Mouse (Mus musculus): ENCODE data around the gene Ltbp2. TPM values are rescaled to one million over a fixed set of nuclear protein-coding genes. Genes with fewer than 3 reads are reported as not detected.

The Ltbp2 gene
- polyA plus RNA-seq, 1 experiment from 2014 or later = 2.7 TPM

DNA sequence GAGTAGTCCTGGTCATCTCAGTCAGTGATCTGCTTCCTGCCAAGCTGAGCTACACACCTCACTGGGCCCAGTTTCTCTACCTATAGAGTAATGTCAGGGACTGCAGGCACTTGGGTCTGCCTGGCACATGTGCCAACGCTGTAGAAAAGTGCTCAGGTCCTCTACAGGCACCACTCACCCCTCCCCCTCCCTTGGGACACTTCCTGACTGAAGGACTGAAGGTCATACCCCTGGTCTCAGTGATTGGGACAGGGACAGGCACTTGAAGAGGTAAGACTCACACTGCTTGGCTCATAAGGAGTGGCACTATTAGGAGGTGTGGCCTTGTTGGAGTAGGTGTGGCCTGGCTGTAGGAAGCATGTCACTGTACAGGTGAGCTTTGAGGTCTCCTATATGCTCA, 65.5 kb downstream of the Ltbp2 start:
- no peak overlapping the region for H3K4me3 ChIP-seq
- no peak overlapping the region for H3K4me2 ChIP-seq (replicated peaks)
- peaks cover 9% of the 10 kb centered on the region for H3K4me1 ChIP-seq
- WGBS = 67% methylated on average over 1 of the region's 1 CpGs
- H3K36me3 ChIP-seq = no peaks in the 10 kb centered on the region
- ATAC-seq (ENCODE audit: low FRiP score, low read depth) = no peak
- no peak overlapping the region for H3K9ac ChIP-seq
- H3K27me3 ChIP-seq = peaks cover 3% of the 10 kb centered on the region
- no peak overlapping the region for H3K27ac ChIP-seq
- H3K9me3 ChIP-seq = no peaks in the 10 kb centered on the region

DNA sequence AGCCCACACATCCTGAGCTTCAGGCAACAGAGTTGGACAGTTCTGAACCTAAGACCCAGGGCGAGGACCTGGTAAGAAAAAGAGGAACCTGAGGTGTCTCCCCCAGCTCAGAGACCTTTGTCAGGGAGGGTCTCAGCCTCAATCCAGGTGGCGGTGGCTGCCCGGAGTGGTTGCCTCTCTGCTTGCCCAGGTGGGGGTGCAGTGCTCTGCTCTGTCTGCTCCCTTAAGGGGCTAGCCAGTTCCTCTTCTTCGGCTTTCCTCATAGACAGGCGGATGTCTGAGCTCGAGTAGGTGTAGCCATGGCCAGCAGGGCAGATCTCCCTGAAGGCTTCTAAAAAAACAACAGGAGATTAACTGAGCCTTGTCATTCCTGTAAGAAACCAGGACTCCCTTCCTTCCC, 67.3 kb downstream of the Ltbp2 start:
- Histone ChIP-seq H3K4me3 (no peak overlapping the region), H3K27ac (no peak overlapping the region), H3K9ac (no peak overlapping the region), H3K4me1 (peaks cover 18% of the 10 kb centered on the region), H3K4me2 (replicated peaks) (no peak overlapping the region), H3K27me3 (no peaks in the 10 kb centered on the region), H3K36me3 (no peaks in the 10 kb centered on the region), H3K9me3 (no peaks in the 10 kb centered on the region)
- ATAC-seq (ENCODE audit: low FRiP score, low read depth) = no peak
- 77% methylated on average over 6 of the region's 6 CpGs for WGBS

DNA sequence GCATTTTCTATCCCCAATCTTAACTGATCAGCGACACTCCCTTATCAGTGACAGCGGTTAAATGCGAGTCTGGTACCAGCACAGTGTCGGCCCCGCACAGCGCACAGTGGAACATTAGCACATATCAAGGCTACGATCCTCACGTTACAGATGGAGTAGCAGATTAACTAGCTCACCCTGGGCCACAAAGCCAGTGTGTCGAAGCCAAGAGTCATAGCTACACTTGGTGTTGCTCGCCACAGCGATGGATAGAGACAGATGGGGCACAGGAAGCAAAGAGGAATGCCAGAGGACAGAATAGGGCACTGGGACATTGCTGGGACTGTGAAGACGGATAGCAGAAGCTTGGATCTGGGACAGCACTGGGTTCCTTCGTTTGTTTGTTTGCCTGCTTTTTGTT, 69.0 kb downstream of the Ltbp2 start:
- no peaks in the 10 kb centered on the region for H3K36me3 ChIP-seq
- no peak for ATAC-seq (ENCODE audit: low FRiP score, low read depth)
- WGBS = 80% methylated on average over 13 of the region's 13 CpGs

DNA sequence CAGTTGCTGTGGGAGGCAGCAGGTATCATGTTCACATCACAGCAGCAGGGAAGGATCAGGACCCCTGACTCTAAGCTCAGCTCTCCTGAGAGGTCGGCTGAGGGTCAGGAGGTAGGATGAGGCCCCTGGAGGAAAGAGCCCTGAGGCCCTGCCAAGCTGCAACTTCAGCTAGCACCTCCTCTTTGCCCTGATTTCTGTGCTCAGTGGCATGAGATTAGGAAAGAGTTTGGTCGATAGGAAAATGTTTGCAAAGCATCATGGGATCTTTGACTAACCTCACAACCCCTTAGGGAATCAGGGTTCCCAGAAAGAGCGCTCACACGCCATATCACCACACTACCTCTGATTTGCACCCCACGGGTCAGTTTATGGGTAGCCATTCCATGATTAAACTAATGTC, 69.6 kb downstream of the Ltbp2 start:
- no peak overlapping the region for H3K4me3 ChIP-seq
- no peaks in the 10 kb centered on the region for H3K9me3 ChIP-seq
- WGBS = 57% methylated on average over 5 of the region's 5 CpGs
- ATAC-seq (ENCODE audit: low FRiP score, low read depth) = no peak
- H3K36me3 ChIP-seq = no peaks in the 10 kb centered on the region
- no peak overlapping the region for H3K9ac ChIP-seq
- H3K27me3 ChIP-seq = no peaks in the 10 kb centered on the region
- no peak overlapping the region for H3K4me2 ChIP-seq (replicated peaks)
- no peak overlapping the region for H3K27ac ChIP-seq
- peaks cover 18% of the 10 kb centered on the region for H3K4me1 ChIP-seq

More for the DNA sequence above, 69.0 kb downstream of the Ltbp2 start:
- no peaks in the 10 kb centered on the region for H3K27me3 ChIP-seq
- no peaks in the 10 kb centered on the region for H3K9me3 ChIP-seq
- peaks cover 18% of the 10 kb centered on the region for H3K4me1 ChIP-seq
- H3K27ac ChIP-seq = no peak overlapping the region
- no peak overlapping the region for H3K4me2 ChIP-seq (replicated peaks)
- H3K9ac ChIP-seq = no peak overlapping the region
- no peak overlapping the region for H3K4me3 ChIP-seq

DNA sequence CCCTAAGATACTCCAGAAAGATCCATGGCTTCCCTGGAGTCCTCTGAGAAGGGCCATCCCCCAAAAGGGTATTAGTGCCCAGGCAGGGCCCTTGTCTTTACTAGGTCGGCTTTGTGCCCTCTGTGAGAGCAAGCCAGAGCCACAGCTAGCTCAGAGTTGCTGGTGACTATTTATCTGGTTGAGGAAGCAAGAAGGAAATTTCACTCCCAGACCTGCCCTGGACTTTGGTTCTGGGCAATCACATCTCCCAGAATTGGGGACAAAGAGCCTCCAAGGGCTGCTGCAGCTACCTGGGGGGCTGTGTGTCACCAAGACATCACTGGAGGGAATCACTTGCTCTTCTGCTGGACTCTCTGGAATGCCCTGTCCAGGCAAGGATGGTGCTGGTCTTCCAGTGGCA, 70.3 kb downstream of the Ltbp2 start:
- Histone ChIP-seq H3K27me3 (no peaks in the 10 kb centered on the region), H3K4me2 (replicated peaks) (no peak overlapping the region), H3K9me3 (no peaks in the 10 kb centered on the region), H3K27ac (no peak overlapping the region), H3K36me3 (no peaks in the 10 kb centered on the region), H3K4me3 (no peak overlapping the region), H3K4me1 (peaks cover 18% of the 10 kb centered on the region), H3K9ac (no peak overlapping the region)
- 84% methylated on average over 1 of the region's 1 CpGs for WGBS
- ATAC-seq (ENCODE audit: low FRiP score, low read depth) = no peak

DNA sequence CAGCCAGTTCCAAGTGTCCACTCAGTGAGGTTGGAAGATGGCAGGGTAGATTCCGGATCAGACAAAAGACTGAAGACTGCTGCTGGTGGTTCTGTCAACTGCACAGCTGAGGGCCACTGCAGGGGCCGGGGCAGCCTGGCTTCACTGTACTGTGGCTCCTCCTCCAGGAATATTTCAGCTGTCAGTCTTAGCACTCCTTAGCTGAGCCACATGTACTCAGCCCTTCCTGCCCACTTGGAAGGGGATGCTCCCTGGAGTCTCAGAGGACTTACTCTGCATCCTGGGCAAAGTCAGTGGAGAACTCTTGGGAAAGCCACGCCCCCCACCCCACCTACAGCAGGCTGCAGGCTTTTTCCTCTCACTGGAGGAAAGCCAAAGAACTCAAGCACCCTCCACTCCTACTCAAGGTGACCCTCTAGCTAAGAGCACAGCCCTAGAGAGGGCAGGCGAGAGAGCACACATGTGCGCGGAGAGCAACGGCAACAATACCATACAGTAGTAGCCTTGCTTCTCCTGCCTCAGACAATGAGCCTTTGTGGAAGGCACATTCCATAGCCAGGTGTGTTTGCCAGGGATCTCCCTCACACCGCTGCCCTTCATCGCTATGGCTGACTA, 71.0 kb downstream of the Ltbp2 start:
- H3K4me1 ChIP-seq = peaks cover 21% of the 10 kb centered on the region
- 71% methylated on average over 9 of the region's 9 CpGs for WGBS
- no peak overlapping the region for H3K27ac ChIP-seq
- H3K9me3 ChIP-seq = no peaks in the 10 kb centered on the region
- peak; percentile 59; the same call in 1 of the 2 replicates for ATAC-seq (ENCODE audit: low FRiP score, low read depth)
- H3K27me3 ChIP-seq = 0 out of 2 replicates have a peak, but pooled peaks cover 1% of the 10 kb centered on the region
- H3K4me3 ChIP-seq = no peak overlapping the region
- no peak overlapping the region for H3K4me2 ChIP-seq (replicated peaks)
- H3K36me3 ChIP-seq = no peaks in the 10 kb centered on the region
- H3K9ac ChIP-seq = no peak overlapping the region

DNA sequence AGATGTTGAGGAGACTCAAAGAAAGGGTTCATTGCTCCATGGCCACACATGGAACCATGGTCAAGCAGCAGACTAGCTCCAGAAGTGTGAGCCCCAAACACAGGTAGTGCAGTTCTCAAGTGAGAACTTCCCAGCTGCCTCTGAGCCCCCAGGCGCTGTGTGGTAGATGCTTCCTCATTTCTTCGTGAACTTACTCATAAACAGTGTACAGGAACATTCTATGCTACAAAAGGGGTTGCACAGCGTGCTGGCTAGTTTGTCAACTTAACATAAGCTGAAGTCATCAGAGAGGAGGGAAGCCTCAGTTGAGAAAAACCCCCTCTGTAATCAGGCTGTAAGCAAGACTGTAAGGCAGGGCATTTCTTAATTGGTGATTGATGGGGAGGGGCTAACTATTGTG, 73.7 kb downstream of the Ltbp2 start:
- Histone ChIP-seq H3K27ac (no peak overlapping the region), H3K4me3 (no peak overlapping the region), H3K9me3 (no peaks in the 10 kb centered on the region), H3K4me1 (peaks cover 22% of the 10 kb centered on the region), H3K9ac (no peak overlapping the region), H3K4me2 (replicated peaks) (no peak overlapping the region), H3K27me3 (0 out of 2 replicates have a peak, but pooled peaks cover 4% of the 10 kb centered on the region), H3K36me3 (no peaks in the 10 kb centered on the region)
- 86% methylated on average over 3 of the region's 3 CpGs for WGBS
- no peak for ATAC-seq (ENCODE audit: low FRiP score, low read depth)

DNA sequence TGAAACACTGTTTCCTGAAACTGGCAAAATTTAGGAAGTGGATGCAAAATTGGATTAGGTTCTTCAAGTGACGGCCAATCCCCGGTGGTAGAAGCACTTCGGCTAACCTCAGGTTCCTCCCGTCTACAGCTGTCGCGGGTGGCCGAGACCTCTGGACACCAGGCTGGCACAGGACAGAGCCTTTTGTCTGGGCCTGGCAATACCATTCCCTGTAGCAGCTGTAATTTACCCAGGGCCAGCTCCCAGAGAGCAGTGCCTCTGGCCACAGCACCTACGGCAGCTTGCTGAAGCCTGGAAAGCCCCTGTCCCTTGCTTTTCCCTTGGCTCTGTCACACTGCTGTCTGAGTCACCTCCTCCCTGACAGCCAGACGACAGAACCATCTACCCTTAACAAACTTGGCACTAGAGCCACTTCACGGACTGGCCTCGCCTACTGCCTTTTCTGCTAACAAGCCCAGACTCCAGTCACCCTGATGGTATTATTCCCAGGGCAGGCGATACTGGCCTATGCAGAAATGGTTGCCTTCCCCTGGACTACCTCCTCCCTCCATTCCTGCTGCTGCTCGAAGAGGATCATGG, 74.7 kb downstream of the Ltbp2 start:
- Histone ChIP-seq H3K27ac (no peak overlapping the region), H3K4me3 (no peak overlapping the region), H3K4me2 (replicated peaks) (no peak overlapping the region), H3K9me3 (no peaks in the 10 kb centered on the region), H3K4me1 (peaks cover 20% of the 10 kb centered on the region), H3K27me3 (0 out of 2 replicates have a peak, but pooled peaks cover 4% of the 10 kb centered on the region), H3K9ac (no peak overlapping the region), H3K36me3 (no peaks in the 10 kb centered on the region)
- no peak for ATAC-seq (ENCODE audit: low FRiP score, low read depth)
- WGBS = 80% methylated on average over 13 of the region's 13 CpGs

DNA sequence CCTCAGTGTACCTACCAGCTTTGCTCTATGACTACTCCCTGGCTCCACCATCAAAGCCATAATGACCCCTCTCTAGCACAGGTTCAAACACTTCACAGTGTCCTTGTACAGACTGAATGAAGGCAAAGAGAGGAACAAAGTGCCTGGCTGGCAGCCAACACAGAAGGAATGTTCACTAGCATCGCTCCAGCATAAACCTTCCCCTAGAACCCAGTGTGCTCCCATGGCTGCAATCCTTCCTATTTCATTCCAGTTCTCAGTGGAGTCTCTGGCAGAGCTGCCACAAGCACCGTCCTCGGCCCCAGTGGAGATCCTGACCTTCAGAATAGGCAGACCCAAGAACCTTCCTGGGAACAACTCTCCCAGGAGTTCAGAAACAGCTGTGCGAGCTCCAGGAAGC, 75.9 kb downstream of the Ltbp2 start:
- Histone ChIP-seq H3K27ac (no peak overlapping the region), H3K36me3 (no peaks in the 10 kb centered on the region), H3K27me3 (0 out of 2 replicates have a peak, but pooled peaks cover 4% of the 10 kb centered on the region), H3K4me3 (no peak overlapping the region), H3K4me2 (replicated peaks) (no peak overlapping the region), H3K4me1 (peaks cover 10% of the 10 kb centered on the region), H3K9me3 (no peaks in the 10 kb centered on the region), H3K9ac (no peak overlapping the region)
- no peak for ATAC-seq (ENCODE audit: low FRiP score, low read depth)
- WGBS = 68% methylated on average over 4 of the region's 4 CpGs

DNA sequence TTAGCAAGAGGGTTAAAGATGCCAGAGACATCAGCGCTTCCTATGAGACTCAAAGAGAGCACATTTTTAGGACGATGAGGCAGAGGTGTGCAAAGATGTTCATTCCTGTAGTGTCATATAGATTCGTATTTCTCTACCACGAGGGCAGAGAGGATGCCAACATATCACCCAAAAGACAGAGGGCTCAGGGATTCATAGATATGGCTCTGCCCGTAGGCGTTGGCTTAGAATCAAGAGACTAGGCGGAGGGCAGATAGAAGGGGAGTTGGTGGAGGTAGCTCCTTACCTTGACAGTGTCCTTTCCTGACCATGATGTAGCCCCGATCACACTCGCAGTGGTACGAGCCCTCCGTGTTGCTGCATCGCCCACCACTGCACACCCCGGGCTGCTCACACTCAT, 77.2 kb downstream of the Ltbp2 start:
- H3K36me3 ChIP-seq = no peaks in the 10 kb centered on the region
- 0 out of 2 replicates have a peak, but pooled peaks cover 4% of the 10 kb centered on the region for H3K27me3 ChIP-seq
- ATAC-seq (ENCODE audit: low FRiP score, low read depth) = no peak
- 92% methylated on average over 13 of the region's 13 CpGs for WGBS
- H3K4me2 ChIP-seq (replicated peaks) = no peak overlapping the region
- H3K9ac ChIP-seq = no peak overlapping the region
- no peak overlapping the region for H3K27ac ChIP-seq
- no peak overlapping the region for H3K4me3 ChIP-seq
- peaks cover 4% of the 10 kb centered on the region for H3K4me1 ChIP-seq
- no peaks in the 10 kb centered on the region for H3K9me3 ChIP-seq

DNA sequence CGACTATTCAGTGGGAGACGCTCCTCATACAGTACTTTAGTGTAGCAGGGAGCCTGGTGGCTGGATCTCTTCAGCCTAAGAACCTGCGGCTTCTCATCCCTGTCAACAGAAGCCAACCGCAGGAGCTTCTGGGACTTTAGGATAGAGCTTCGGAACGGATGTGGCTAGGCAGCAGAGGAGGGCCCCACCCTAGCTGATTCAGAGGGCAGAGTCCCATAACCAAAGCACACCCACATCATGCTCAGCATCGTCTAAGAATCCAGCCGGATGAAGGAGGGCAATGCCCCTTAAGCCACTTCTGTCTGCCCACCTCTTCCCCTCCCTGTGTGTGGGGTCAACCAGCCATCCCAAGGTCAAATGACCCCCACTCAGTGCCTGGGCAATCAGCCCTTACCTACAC, 81.7 kb downstream of the Ltbp2 start:
- ATAC-seq (ENCODE audit: low FRiP score, low read depth) = no peak
- no peak overlapping the region for H3K4me3 ChIP-seq
- no peaks in the 10 kb centered on the region for H3K9me3 ChIP-seq
- no peak overlapping the region for H3K9ac ChIP-seq
- no peak overlapping the region for H3K27ac ChIP-seq
- H3K4me2 ChIP-seq (replicated peaks) = no peak overlapping the region
- H3K27me3 ChIP-seq = no peaks in the 10 kb centered on the region
- WGBS = 87% methylated on average over 8 of the region's 8 CpGs
- no peaks in the 10 kb centered on the region for H3K36me3 ChIP-seq
- H3K4me1 ChIP-seq = 0 out of 2 replicates have a peak, but pooled peaks cover 6% of the 10 kb centered on the region

DNA sequence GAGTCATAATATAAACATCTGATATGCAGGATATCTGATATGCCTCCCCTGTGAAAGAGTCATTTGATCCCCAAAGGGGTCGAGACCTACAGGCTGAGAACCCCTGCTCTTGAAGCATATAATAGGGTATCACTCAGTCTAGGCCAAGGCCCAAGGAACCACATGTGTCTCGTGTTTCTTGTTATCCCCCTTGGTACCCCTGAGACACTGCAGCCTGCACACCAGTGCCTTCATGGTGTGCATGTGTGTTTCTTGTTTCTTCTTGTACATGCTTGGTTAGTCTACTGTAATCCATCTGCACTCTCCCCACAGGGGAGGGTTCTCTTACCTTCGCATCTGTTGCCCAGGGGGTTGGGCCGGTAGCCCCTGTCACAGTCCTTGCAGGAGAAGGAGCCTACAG, 83.7 kb downstream of the Ltbp2 start:
- H3K27me3 ChIP-seq = no peaks in the 10 kb centered on the region
- H3K4me1 ChIP-seq = 0 out of 2 replicates have a peak, but pooled peaks cover 6% of the 10 kb centered on the region
- H3K27ac ChIP-seq = no peak overlapping the region
- H3K9ac ChIP-seq = no peak overlapping the region
- H3K4me2 ChIP-seq (replicated peaks) = no peak overlapping the region
- no peaks in the 10 kb centered on the region for H3K9me3 ChIP-seq
- no peak overlapping the region for H3K4me3 ChIP-seq
- WGBS = 67% methylated on average over 4 of the region's 4 CpGs
- no peaks in the 10 kb centered on the region for H3K36me3 ChIP-seq
- no peak for ATAC-seq (ENCODE audit: low FRiP score, low read depth)

DNA sequence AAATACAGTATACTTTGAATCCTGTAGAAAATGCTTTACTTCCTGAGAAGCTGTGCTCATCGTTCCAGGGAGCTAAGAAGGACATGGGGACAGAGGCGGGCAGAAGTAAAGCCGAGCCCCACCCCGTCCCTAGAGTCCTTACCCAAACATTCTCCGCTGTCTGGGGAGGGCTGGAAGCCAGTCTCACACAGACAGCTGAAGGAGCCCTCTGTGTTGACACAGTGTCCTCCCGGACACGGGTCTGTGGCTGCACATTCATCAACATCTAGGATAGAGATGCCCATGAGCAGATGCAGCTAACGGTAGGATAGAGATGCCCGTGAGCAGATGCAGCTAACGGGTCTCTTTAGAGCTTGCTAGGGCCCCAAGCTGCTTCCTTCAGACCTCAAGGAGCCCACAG, 85.5 kb downstream of the Ltbp2 start:
- Histone ChIP-seq H3K9me3 (no peaks in the 10 kb centered on the region), H3K27ac (no peak overlapping the region), H3K4me2 (replicated peaks) (no peak overlapping the region), H3K4me3 (no peak overlapping the region), H3K4me1 (0 out of 2 replicates have a peak, but pooled peaks cover 6% of the 10 kb centered on the region), H3K27me3 (no peaks in the 10 kb centered on the region), H3K36me3 (no peaks in the 10 kb centered on the region), H3K9ac (no peak overlapping the region)
- WGBS = 68% methylated on average over 10 of the region's 10 CpGs
- ATAC-seq (ENCODE audit: low FRiP score, low read depth) = no peak
